Comparison of ENCODE assay signal across 16 mouse cellular contexts in the genomic region with DNA sequence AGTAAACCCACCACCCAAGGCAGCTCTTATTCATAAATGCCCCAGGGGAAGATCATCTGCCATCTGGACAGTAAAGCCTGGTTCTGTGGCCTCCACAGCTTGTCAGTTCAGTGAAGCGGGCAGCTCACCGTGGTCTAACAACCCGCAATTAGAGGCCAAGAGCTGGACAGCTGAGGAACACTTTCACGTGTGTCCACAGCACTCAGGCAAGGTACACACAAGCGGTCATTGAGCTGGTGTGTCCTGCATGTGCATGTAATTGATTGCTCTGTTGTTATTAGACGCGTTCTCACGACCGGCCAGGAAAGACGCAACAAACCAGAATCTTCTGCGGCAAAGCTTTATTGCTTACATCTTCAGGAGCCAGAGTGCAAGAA. TPM values are rescaled to one million over a fixed set of nuclear protein-coding genes. Genes with fewer than 3 reads are reported as not detected.
"Had no signal": no experiment of that assay in that cellular context is flagged by ENCODE, and none has a peak within 500 bp of the region (broad histone marks: within the 10 kb centered on the region; RNA-seq: fewer than 3 reads in every experiment).

No protein-coding gene starts in this region.

RNA-seq across cellular contexts. Expression of gene Tcp10c, which starts 53.9 kb away (rescaled TPM):
- total RNA-seq: megakaryocyte progenitor cell, adult 5-6 weeks; midbrain, postnatal 0 days had no signal
- polyA plus RNA-seq: liver, embryonic 14.5 days; liver, embryonic 16.5 days; lung, adult 2 months; lung, embryonic 15.5 days; lung, postnatal 0 days; macrophage; midbrain, embryonic 11.5 days; midbrain, embryonic 15.5 days; midbrain, postnatal 0 days; myocyte; neural tube, embryonic 11.5 days; neural tube, embryonic 15.5 days; small intestine, adult 2 months; stomach, embryonic 14.5 days; thymus, postnatal 0 days had no signal
